Mouse (Mus musculus) heart, postnatal 10 days (tissue): ENCODE data around the gene Hist1h2bp. TPM values are rescaled to one million over a fixed set of nuclear protein-coding genes. Genes with fewer than 3 reads are reported as not detected.
A peak's percentile ranks its signal among the peaks of the same experiment; 100 is the strongest.
"Not testable (repeated sequence)": the region's sequence is repeated elsewhere in the genome, so short reads cannot be mapped to it uniquely, and the experiment has no call there.

Experiments
- DNase-seq, 2 experiments: peaks; one replicate each; pipeline ENCODE4 v3.0.0; 2021
- intact Hi-C: fragments of 180-260 bp; cut with DNase I; formaldehyde crosslinking; loops from one replicate; pipeline ENCODE4 v1.15.1; 2025
- total RNA-seq, 2 experiments: library from RNA; stranded (reverse); gene quantifications; 2 replicates each; pipeline ENCODE4 v1.2.3; 2021

Gene Hist1h2bp
- 10 to 100 TPM; 80.8 to 84.7 TPM for total RNA-seq

DNA sequence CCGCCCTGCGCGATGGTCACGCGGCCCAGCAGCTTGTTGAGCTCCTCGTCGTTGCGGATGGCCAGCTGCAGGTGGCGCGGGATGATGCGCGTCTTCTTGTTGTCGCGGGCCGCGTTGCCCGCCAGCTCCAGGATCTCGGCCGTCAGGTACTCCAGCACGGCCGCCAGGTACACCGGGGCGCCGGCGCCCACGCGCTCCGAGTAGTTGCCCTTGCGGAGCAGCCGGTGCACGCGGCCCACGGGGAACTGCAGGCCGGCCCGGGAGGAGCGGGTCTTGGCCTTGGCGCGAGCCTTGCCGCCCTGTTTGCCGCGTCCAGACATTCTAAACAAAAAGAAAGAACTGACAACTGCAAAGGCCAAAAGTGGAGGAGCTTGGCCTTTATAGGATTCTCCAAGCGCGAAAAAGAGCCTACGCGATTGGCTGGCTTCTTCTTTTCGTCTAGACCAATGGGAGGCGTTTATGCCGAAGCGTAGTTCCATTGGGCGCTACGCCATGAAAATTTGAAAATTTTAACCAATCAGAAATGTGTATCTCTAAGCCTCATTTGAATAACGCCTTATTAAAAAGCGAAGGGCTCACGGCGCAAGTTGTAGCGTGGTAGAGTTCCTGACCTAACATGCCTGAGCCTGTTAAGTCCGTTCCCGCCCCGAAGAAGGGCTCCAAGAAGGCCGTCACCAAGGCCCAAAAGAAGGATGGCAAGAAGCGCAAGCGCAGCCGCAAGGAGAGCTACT, at the start of gene Hist1h2bp, which contains the start of gene Hist1h2an:
Gene Hist1h2bp, plus strand, starts transcription at position 563 of the 731 bp plus-strand sequence.
Gene Hist1h2an, minus strand, starts transcription at position 320 of the 731 bp plus-strand sequence.
- DNase-seq, result peak; percentile 96
- intact Hi-C loops, result not testable (repeated sequence)

DNA sequence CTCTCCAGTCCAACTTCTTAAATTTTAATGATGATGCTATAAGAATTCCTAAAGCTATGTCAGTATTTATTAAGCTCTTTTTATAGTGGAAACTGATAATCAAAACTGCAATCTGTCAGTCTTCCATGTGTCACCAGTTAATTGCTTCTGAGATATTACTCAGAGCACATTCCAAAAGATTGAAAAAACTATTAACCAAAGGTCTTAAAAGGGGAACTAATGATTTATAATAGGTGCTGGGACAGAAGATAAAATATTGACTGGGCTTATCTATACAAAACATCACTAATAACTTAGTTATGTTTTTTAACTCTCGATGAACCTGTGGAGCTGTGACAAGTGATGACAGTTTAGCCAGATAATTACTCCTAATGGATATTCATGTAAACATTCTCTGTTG, 42.3 kb upstream of the Hist1h2bp start:
- intact Hi-C loops, result no loop called here
- no peak for DNase-seq

DNA sequence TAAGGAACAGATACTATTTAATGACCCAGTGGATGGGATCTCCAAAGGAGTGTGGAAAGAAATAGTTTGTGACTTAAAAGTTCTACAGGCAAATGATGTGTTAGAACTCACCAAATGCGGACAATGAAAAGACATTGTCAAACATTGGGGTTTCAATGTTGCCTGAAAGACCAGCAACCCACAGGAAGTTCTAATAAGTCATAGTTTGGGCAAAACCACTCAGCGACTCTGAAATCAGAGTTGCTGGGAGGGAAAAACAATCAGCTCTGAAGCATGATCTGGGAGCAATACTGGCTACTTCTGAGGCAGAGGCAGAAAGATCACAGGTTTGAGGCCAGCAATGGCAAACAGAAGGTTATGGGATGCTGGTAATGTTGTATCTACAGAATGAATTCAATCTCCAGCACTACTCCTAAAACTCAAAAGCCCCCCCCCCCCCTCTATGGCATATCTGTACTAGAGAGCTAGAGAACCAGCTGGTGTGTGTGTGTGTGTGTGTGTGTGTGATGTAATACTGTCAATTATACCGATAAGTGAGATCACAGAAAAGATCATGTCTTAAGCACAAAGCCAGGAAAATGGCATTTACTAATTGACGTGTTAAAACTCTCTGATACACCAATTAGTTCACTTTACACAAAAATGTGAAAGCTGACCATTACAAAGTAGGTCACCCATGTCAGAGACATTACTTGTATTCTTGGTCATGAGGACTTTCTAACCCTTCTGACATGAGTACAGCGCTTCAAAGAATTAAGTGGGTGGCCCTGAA, 37.7 kb upstream of the Hist1h2bp start:
- intact Hi-C loops, result loop anchor here (2.0 to 10.0 kb wide), 2 partner anchors 15 to 2005 kb away; partner anchors contain the start of genes Hist1h2ab, Hist1h3b, Hist1h4b and Hist1h4j
- no peak for DNase-seq

DNA sequence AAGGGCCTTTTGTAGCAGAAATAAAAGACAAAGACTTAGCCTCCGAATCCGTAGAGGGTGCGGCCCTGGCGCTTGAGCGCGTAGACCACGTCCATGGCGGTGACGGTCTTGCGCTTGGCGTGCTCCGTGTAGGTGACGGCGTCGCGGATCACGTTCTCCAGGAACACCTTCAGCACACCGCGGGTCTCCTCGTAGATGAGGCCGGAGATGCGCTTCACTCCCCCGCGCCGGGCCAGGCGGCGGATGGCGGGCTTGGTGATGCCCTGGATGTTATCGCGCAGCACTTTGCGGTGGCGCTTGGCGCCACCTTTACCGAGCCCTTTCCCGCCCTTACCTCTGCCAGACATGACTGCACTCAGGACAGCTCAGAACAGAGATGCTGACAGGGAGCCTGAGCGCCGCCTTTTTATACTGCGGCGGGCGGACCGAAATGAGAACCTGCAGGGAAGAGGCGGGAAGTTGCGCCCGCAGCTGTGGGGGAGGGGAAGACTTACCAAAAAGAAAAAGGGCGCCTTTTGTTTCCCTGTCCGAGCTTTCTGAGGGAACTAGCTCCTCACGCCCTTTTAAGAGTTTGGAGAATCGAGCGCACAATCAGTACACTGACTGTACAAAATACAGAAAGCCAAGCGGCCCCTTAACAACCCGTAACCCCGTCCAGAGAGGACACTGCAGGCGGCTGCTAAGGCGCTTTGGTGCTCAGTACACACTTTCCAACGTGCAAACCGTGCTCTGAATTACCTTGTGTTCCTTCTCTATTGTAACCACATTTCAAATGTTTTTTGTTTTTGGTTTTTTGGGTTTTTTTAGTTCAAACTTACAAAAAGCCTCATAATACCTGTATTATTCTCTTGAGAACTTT, 36.9 kb upstream of the Hist1h2bp start, which contains the start of gene Hist1h4k:
Gene Hist1h4k, minus strand, starts transcription at position 347 of the 859 bp plus-strand sequence.
- intact Hi-C loops, result loop anchor here (10.0 kb wide), 1 partner anchor 2004 kb away; the partner anchor contains the start of genes Hist1h2ab, Hist1h3b and Hist1h4b
- peak; percentile 91 to 93 for DNase-seq

DNA sequence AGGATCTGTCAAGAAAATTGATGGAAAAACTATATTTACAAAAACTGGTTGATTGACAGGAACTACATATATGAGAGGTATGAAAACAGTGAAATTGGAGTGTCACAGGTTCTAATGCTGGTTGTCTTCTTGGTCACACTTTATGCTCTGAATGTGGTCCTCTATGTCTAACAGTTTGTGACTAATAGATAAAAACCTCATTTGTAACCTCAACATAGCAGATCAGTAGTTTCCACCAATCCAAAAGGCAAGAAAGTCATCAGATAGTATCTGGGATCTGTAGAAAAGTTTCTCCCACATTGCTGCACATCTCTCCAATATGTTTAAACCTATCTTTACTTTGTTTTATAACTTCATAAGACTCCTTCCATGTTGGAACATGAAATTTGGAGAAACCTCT, 35.8 kb upstream of the Hist1h2bp start:
- no peak for DNase-seq
- intact Hi-C loops, result loop anchor here (10.0 kb wide), 1 partner anchor 2003 kb away; the partner anchor contains the start of genes Hist1h2ab, Hist1h3b and Hist1h4b

DNA sequence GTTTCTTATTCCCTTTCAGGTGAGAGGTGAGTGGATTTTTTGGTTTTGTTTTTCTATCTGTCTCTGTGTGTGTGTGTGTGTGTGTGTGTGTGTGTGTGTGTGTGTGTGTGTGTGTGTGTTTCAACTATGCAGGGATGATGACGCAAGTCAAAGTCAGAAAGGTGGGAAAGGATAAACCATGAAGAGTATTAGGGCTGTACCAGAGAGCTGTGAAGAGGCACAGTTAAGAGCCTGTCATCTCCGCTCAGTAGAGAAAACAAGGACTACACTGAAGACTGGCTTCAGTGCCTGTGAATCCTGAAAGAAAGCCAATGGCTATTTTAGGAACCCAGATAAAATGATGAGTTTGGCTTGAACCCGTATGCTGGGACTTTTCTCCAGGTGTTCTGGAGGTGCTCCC, 35.4 kb upstream of the Hist1h2bp start:
- DNase-seq, result no peak
- intact Hi-C loops, result loop anchor here (2.0 to 10.0 kb wide), 2 partner anchors 29 to 2003 kb away; partner anchors contain the start of genes Hist1h1b, Hist1h2ab, Hist1h3b and Hist1h4b

DNA sequence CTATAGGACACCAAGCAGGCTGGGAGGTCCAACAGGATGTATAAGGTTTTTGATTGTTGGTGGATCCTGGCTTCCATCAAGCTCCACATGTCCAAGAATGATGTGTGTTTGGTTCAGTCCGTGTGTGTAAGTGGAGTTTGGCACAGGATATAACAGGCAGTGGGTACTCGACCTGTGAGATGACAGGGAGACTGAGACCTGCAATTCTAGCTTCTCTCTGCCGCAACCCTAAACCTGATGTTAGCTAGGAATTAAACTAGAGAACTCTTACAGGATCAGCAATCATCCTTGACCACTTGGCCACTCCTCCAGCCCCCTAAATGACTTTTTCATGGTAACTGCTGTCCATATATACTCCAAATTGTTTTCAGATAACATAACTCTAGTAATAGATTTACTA, 34.9 kb upstream of the Hist1h2bp start:
- no peak for DNase-seq
- intact Hi-C loops, result loop anchor here (2.0 to 10.0 kb wide), 2 partner anchors 28 to 2002 kb away; partner anchors contain the start of genes Hist1h1b, Hist1h2ab, Hist1h3b and Hist1h4b

DNA sequence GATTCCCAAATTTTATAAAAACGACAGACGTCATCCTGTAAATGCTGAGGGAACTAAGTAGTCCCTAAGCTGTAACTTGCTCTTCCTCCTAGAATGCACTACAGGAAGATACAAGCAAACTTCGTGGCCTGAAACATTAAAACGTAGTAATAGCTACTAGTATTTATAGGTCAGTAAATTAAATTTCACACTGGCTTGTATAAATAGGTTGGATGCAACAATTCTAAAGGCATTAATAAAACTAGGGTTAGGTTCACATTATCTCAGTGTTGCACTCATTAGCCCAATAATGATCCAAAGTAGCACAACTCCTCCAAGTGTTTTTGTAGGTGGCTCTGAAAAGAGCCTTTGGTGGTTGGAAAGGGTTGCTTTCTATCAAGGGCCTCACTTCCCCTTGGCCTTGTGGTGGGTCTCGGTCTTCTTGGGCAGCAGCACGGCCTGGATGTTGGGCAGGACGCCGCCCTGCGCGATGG, 34.2 kb upstream of the Hist1h2bp start:
- intact Hi-C loops, result loop anchor here (2.0 to 10.0 kb wide), 2 partner anchors 28 to 2002 kb away; partner anchors contain the start of genes Hist1h1b, Hist1h2ab, Hist1h3b and Hist1h4b
- DNase-seq, result no peak

DNA sequence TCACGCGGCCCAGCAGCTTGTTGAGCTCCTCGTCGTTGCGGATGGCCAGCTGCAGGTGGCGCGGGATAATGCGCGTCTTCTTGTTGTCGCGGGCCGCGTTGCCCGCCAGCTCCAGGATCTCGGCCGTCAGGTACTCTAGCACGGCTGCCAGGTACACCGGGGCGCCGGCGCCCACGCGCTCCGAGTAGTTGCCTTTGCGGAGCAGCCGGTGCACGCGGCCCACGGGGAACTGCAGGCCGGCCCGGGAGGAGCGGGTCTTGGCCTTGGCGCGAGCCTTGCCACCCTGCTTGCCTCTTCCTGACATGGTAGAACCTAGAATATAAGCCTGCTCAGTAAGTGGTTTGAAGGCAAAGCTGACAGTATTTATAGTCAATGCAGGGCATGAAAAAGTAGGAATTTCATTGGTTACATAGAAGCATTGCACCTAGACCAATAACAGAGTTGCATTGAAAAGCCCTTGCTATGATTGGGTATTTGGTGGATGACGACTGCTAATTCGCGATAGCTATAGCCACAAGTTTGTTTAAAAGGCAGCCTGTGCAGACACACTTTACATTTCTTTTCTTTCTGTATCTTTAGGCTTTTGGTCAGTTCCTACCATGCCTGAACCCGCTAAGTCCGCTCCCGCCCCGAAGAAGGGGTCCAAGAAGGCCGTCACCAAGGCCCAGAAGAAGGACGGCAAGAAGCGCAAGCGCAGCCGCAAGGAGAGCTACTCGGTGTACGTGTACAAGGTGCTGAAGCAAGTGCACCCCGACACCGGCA, 33.6 kb upstream of the Hist1h2bp start, which contains the start of the genes Hist1h2ak and Hist1h2bn:
Gene Hist1h2ak, minus strand, starts transcription at position 304 of the 762 bp plus-strand sequence.
Gene Hist1h2bn, plus strand, starts transcription at position 600 of the 762 bp plus-strand sequence.
- intact Hi-C loops, result loop anchor here (2.0 to 10.0 kb wide), 2 partner anchors 27 to 2001 kb away; partner anchors contain the start of genes Hist1h1b, Hist1h2ab, Hist1h3b and Hist1h4b
- DNase-seq, result peak; percentile 80 to 82

DNA sequence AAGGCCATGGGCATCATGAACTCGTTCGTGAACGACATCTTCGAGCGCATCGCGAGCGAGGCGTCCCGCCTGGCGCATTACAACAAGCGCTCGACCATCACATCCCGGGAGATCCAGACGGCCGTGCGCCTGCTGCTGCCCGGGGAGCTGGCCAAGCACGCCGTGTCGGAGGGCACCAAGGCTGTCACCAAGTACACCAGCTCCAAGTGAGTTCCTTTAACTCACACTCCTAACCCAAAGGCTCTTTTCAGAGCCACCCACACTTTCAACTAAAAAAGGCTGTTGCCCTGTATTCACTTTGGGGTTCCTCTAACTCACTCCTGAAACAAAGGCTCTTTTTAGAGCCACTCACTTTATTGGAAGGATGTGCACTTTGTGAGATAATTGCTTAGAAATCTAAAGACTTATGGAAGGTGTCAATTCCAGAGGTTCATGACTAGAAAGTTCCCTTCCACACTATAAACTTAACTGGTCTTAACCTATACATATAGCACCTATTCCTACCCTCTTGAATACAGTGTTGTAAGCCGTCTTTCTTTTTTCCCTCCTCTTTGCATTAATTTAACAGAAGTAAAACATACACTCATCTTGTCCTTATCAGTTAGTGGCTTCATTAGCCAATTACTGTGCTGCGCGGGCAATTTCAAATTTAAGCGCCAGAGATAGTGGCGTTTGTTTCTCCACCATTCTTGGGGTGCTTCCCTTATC, 32.8 kb upstream of the Hist1h2bp start:
- intact Hi-C loops, result loop anchor here (10.0 kb wide), 1 partner anchor 2000 kb away; the partner anchor contains the start of genes Hist1h2ab, Hist1h3b and Hist1h4b
- DNase-seq, result peak; percentile 32 to 50

DNA sequence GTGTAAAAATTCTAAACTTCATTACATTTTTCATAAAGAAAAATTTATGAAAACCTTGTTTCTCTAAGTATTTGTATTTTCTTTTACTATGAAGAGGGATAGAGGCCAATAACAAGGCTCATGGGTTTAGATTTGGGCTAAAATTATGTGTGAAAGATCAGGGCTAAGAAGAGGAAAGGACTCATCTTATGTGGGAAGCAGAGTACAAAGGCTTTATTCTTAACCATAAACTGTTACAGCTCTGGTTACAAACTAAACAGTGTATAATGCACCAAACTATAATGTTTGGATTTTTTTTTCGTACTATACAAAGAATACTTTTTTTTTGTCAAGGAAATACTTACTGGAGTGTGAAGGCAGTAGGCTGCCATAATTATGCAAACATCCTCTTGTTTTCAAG, 31.6 kb upstream of the Hist1h2bp start:
- no peak for DNase-seq
- intact Hi-C loops, result loop anchor here (10.0 kb wide), 1 partner anchor 1999 kb away; the partner anchor contains the start of genes Hist1h2ab, Hist1h3b and Hist1h4b

DNA sequence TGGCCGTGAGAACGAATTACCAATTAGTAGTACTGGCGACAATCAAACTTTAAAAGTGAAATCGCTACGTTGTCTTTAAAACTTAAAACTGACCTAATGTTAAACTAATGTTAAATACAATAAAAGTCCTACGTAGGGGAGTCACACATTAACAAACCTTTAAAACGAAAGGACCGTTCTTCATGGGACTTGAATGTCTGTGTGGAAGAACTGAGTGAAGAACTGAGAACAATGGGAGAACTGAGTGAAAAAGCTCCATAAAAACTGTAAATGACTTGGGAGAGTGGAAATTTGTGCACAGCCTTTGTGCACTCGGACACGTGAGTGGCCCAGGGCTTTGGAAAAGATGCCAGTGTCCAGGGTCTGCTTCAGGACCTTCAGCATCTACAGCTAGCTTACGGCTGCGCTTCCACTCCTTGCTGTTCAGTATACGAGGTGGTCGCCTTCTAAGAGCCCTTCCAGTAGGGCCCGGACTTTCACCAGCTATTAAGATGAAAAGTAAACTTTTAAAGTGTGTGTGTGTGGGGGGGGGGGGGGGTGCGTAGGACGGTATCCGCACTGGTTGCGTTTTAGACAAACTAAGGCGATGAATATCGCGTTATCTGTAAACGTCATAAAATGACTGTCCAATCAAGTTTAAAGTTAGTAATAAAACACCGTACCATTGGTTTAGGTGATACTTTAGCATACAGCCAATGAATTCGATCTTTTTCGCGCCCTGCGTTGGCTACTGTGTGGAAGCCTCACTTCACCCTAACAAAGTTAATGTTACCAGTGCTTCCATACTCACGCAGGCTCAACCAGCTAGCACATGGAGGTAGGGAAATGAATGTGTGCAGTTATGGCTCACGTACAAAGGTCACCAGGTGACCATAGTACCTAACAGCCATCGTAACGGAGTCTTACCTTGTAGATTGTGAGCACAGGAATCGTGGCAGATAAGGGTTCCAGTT, 8.2 kb upstream of the Hist1h2bp start:
- peak; percentile 80 to 84 for DNase-seq
- intact Hi-C loops, result loop anchor here (5.0 kb wide), 1 partner anchor 57 kb away; the partner anchor contains the start of gene Hist1h2bm

DNA sequence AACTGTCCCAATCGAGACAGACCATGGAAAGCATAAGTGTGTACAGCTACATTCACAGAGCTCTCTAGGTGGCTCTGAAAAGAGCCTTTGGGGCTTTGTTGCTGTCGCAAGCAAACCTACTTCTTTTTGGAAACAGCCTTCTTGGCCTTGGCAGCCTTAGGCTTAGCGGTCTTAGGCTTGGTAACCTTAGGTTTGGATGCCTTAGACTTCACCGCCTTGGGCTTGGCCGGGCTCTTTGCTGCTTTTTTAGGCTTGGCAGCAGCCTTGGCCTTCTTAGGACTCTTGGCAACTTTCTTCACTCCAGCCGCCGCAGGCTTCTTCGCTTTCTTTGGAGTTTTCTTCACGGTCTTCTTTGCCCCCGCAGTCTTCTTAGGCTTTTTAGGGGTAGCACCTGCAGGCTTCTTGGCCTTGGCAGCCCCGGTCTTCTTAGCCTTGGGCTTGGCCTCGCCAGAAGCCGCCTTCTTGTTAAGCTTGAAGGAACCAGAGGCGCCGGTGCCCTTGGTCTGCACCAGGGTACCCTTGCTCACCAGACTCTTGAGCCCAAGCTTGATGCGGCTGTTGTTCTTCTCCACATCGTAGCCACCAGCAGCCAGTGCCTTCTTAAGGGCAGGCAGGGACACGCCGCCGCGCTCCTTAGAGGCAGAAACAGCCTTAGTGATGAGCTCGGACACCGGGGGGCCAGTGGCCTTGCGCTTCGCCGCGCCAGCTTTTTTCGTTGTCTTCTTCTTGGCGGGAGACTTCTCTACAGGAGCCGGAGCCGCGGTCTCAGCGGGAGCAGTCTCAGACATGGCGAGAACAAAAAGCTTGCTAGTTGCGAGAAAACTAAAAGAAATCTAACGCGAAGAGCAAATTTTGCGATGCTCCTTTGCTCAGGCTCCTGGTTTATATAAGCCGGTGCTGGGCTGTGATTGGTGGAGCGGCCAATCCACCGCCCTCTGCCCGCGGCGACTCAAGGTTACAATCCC, 7.2 kb upstream of the Hist1h2bp start, which contains the start of gene Hist1h1b:
Gene Hist1h1b, minus strand, starts transcription at position 859 of the 965 bp plus-strand sequence.
- intact Hi-C loops, result loop anchor here (2.0 to 5.0 kb wide), 2 partner anchors 27 to 58 kb away; partner anchors contain the start of genes Hist1h2ak and Hist1h2bm
- DNase-seq, result peak; percentile 75 to 76

DNA sequence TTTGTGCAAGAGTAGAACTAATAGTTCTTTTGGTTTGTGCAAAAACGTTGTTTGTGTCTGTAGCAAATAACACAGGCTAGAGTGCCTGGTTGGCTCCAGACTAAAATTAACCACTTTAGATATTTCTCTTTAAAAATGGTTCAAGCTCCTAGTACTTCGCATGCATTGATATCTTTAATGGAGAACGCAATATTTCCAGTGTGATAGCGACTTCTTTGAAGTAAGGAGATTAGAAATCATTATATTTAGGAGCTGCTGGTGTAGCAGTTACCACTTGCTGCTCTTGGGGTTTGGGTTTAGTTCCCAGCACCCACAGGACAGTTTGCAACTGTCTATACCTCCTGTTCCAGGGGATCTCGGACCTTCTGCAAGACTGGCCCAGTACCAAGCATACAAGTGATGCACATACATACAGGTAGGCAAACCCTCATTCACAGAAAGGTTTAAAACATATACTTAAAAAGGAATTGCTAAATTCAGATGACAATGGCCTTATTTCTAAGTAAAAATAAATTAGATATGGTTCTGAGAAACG, 6.2 kb upstream of the Hist1h2bp start:
- intact Hi-C loops, result loop anchor here (2.0 kb wide), 1 partner anchor 28 kb away; the partner anchor contains the start of gene Hist1h2ak
- DNase-seq, result no peak

DNA sequence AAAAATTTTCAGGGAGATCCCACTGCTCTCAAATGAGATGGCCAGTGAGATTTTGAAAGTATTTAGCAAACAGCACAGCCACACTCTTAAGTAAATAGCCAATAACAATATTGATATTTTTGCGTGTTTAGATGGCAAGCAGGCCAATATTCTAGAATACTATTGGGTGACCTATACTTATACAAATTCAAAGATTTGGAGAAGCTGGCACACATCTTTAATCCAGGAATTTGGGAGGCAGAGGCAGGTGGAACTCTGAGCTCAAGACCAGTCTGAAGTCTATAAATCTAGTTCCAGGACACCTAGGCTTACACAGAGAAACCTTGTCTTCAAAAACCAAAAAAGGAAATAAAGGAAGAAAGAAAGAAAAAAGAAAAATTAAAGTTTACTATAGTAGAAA, 5.6 kb upstream of the Hist1h2bp start:
- no peak for DNase-seq
- intact Hi-C loops, result loop anchor here (2.0 kb wide), 1 partner anchor 29 kb away; the partner anchor contains the start of gene Hist1h2ak
